Mouse (Mus musculus) megakaryocyte-erythroid progenitor cell, adult 5-6 weeks (primary cell): ENCODE results near the gene Dnm1. TPM values are rescaled to one million over a fixed set of nuclear protein-coding genes. Genes with fewer than 3 reads are reported as not detected.
A peak's percentile ranks its signal among the peaks of the same experiment; 100 is the strongest.

Experiments
- ATAC-seq: replicated peaks from 2 replicates; pipeline ENCODE4 v1.8.0; 2016; ENCODE audit warnings: mild to moderate bottlenecking, inconsistent platforms; ENCODE audit not compliant: severe bottlenecking, poor library complexity, low FRiP score, low TSS enrichment
- total RNA-seq, 2 experiments: library from RNA; stranded (forward) in 1 of 2; stranded (reverse) in 1 of 2; fragments of 200-1000, 215-1000 nt in 1 of 2; fragments of >200 nt in 1 of 2; fragmentation: Nextera tagmentation in 1 of 2; gene quantifications; 2 replicates each; pipeline ENCODE4 v1.2.3; 2014 to 2017

Gene Dnm1
- total RNA-seq (2014; fragmentation: Nextera tagmentation) (not detected in 2 replicates), total RNA-seq (2017) (not detected in 2 replicates)

- ATAC-seq, result peak; percentile 75
Observed at GRCm38 (mm10) chr2:32353007-32353542, at the start of gene Dnm1. Gene Dnm1, minus strand, starts transcription at chr2:32353338.

- ATAC-seq, result 0 out of 2 replicates have a peak, but pooled peaks have one; percentile 1
Observed at GRCm38 (mm10) chr2:32396695-32397094, 43.6 kb upstream of the Dnm1 start.

GRCm38 (mm10) chr2:32395946-32396621, 42.9 kb upstream of the Dnm1 start:
- ATAC-seq, result peak; percentile 84

- peak; percentile 78 for ATAC-seq
Observed at GRCm38 (mm10) chr2:32395484-32395945, 42.4 kb upstream of the Dnm1 start, which contains the start of gene Ptges2. Gene Ptges2, plus strand, starts transcription at chr2:32395896.

- ATAC-seq, result peak; percentile 42; the same call in 1 of the 2 replicates
Observed at GRCm38 (mm10) chr2:32394973-32395372, 41.8 kb upstream of the Dnm1 start.

- ATAC-seq, result no peak
Observed at GRCm38 (mm10) chr2:32392063-32392462, 38.9 kb upstream of the Dnm1 start.

- ATAC-seq, result no peak
Observed at GRCm38 (mm10) chr2:32390871-32391270, 37.7 kb upstream of the Dnm1 start.

GRCm38 (mm10) chr2:32389157-32389556, 36.0 kb upstream of the Dnm1 start:
- ATAC-seq, result no peak

GRCm38 (mm10) chr2:32387706-32388490, 34.8 kb upstream of the Dnm1 start, which contains the start of gene Lcn2:
Gene Lcn2, minus strand, starts transcription at chr2:32388252.
- ATAC-seq, result no peak

- no peak for ATAC-seq
Observed at GRCm38 (mm10) chr2:32382689-32383088, 29.6 kb upstream of the Dnm1 start.

- peak; percentile 89 for ATAC-seq
Observed at GRCm38 (mm10) chr2:32381775-32382223, 28.7 kb upstream of the Dnm1 start, which contains the start of gene 1110008P14Rik. Gene 1110008P14Rik, minus strand, starts transcription at chr2:32381938.

- ATAC-seq, result no peak
Observed at GRCm38 (mm10) chr2:32381141-32381774, 28.1 kb upstream of the Dnm1 start.

GRCm38 (mm10) chr2:32380001-32380500, 26.9 kb upstream of the Dnm1 start:
- ATAC-seq, result no peak

GRCm38 (mm10) chr2:32376963-32377362, 23.8 kb upstream of the Dnm1 start:
- ATAC-seq, result no peak

GRCm38 (mm10) chr2:32375317-32375940, 22.3 kb upstream of the Dnm1 start:
- ATAC-seq, result no peak

GRCm38 (mm10) chr2:32374191-32374590, 21.1 kb upstream of the Dnm1 start:
- no peak for ATAC-seq

GRCm38 (mm10) chr2:32367315-32367714, 14.2 kb upstream of the Dnm1 start:
- no peak for ATAC-seq

GRCm38 (mm10) chr2:32364121-32364520, 11.0 kb upstream of the Dnm1 start:
- no peak for ATAC-seq
